Mouse (Mus musculus): ENCODE measurements around the gene Prune1. TPM values are rescaled to one million over a fixed set of nuclear protein-coding genes. Genes with fewer than 3 reads are reported as not detected.

Gene Prune1
- polyA plus RNA-seq, 1 experiment from 2014 or later, result 20.3 TPM

DNA sequence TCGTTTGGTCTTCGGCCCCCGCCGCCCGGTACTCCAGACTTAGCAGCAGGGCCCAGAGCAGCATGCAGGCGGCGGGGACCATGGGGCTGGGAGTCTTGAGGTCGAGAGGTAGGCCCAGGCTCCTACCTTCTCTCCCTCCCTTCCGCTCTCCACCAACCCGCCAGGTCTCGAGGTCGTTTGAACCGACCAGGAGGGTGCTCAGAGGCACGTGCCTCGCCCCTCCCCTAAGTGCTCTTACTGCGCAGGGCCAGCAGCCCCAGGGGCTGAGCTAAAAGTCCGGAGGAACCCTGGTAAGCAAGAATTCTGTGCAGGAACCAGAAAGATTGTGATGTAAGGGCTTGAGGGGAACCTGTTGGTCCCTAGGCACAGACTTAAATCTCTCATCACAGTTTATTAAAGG lies 41.0 kb downstream of the Prune1 start:
- peak overlapping the region; percentile 10; the same call in 1 of the 2 replicates for H3K4me2 ChIP-seq (ENCODE audit: low read length)
- no peaks in the 10 kb centered on the region for H3K27me3 ChIP-seq (ENCODE audit: insufficient read depth, low read length)
- H3K27ac ChIP-seq, result no peak overlapping the region
- H3K4me1 ChIP-seq (replicated peaks; ENCODE audit: insufficient read depth, low read length), result 0 out of 2 replicates have a peak, but pooled peaks cover 6% of the 10 kb centered on the region
- H3K9ac ChIP-seq (ENCODE audit: low read depth, low read length), result no peak overlapping the region
- ATAC-seq (replicated peaks; ENCODE audit: low FRiP score, low read depth) (0 out of 2 replicates have a peak, but pooled peaks have one; percentile 40), DNase-seq (ENCODE audit: low spot score) (no peak)
- WGBS, result 34% methylated on average over 17 of the region's 17 CpGs
- TF ChIP-seq CTCF (IDR thresholded peaks at IDR 0.05; ENCODE audit: low read depth), result no peak
- no peaks in the 10 kb centered on the region for H3K9me3 ChIP-seq (replicated peaks; ENCODE audit: low read length)
- no peak overlapping the region for H3K4me3 ChIP-seq (replicated peaks; ENCODE audit: low read depth, low read length)
- peaks cover 10% of the 10 kb centered on the region; the same call in 1 of the 2 replicates for H3K36me3 ChIP-seq (ENCODE audit: insufficient read depth, low read length)

DNA sequence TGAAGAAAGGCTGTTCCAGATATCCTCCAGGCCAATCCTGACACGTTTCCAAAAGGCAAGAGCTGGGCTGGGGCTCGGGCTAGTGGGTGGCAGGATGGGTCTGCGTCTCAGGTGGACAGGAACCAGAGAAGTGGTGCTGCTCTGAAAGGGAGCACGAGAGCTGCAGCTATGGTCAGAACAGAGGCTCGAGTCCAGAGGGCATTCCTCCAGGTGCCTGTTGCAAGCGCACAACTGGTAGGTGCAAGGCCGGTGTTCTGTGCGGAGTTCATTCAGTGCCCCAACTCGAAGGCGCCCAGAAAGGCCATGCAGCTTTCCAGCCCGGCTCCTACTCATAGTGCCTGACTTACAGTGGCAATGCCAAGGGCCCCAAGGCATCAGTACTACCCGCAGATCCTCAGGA lies 41.9 kb downstream of the Prune1 start:
- no peak overlapping the region for H3K4me2 ChIP-seq (ENCODE audit: low read length)
- no peak overlapping the region for H3K9ac ChIP-seq (ENCODE audit: low read depth, low read length)
- 0 out of 2 replicates have a peak, but pooled peaks cover 6% of the 10 kb centered on the region for H3K4me1 ChIP-seq (replicated peaks; ENCODE audit: insufficient read depth, low read length)
- DNase-seq (ENCODE audit: low spot score) (no peak), ATAC-seq (replicated peaks; ENCODE audit: low FRiP score, low read depth) (no peak)
- peaks cover 19% of the 10 kb centered on the region; the same call in 1 of the 2 replicates for H3K36me3 ChIP-seq (ENCODE audit: insufficient read depth, low read length)
- no peaks in the 10 kb centered on the region for H3K9me3 ChIP-seq (replicated peaks; ENCODE audit: low read length)
- TF ChIP-seq CTCF (IDR thresholded peaks at IDR 0.05; ENCODE audit: low read depth), result no peak
- H3K27ac ChIP-seq, result no peak overlapping the region
- H3K27me3 ChIP-seq (ENCODE audit: insufficient read depth, low read length), result no peaks in the 10 kb centered on the region
- H3K4me3 ChIP-seq (replicated peaks; ENCODE audit: low read depth, low read length), result no peak overlapping the region
- 90% methylated on average over 12 of the region's 12 CpGs for WGBS

DNA sequence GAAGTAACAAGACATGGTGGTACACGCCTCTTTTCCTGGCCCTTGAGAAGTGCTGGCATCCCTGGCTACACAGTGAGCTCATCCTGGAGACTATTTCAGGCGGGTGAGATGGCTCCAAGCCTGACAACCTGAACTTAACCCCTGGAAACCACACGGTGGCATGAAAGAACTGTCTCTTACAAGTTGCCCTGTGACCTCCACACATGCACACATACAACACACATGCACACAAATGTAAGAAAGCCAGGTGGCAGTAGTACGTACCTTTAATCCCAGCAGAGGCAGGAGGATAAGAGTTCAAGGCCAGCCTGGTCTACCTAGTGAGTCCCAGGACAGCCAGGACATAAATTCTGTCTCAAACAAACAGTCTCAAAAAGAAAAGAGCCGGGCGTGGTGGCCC lies 42.9 kb downstream of the Prune1 start:
- Histone ChIP-seq H3K27ac (no peak overlapping the region), H3K9ac (ENCODE audit: low read depth, low read length) (no peak overlapping the region)
- WGBS, result 88% methylated on average over 6 of the region's 6 CpGs

GRCm38 (mm10) chr3:95237541-95238099 lies 44.3 kb downstream of the Prune1 start:
- Histone ChIP-seq H3K4me3 (replicated peaks; ENCODE audit: low read depth, low read length) (no peak overlapping the region), H3K36me3 (ENCODE audit: insufficient read depth, low read length) (peaks cover 39% of the 10 kb centered on the region), H3K27me3 (ENCODE audit: insufficient read depth, low read length) (no peaks in the 10 kb centered on the region), H3K9me3 (replicated peaks; ENCODE audit: low read length) (no peaks in the 10 kb centered on the region), H3K9ac (ENCODE audit: low read depth, low read length) (no peak overlapping the region), H3K4me2 (ENCODE audit: low read length) (no peak overlapping the region), H3K27ac (no peak overlapping the region), H3K4me1 (replicated peaks; ENCODE audit: insufficient read depth, low read length) (0 out of 2 replicates have a peak, but pooled peaks cover 6% of the 10 kb centered on the region)
- DNase-seq (ENCODE audit: low spot score), result no peak
- no peak for TF ChIP-seq CTCF (IDR thresholded peaks at IDR 0.05; ENCODE audit: low read depth)
- 77% methylated on average over 8 of the region's 8 CpGs for WGBS
- ATAC-seq (replicated peaks; ENCODE audit: low FRiP score, low read depth), result no peak

More for the DNA sequence above, 42.9 kb downstream of the Prune1 start:
- 0 out of 2 replicates have a peak, but pooled peaks cover 6% of the 10 kb centered on the region for H3K4me1 ChIP-seq (replicated peaks; ENCODE audit: insufficient read depth, low read length)
- H3K4me2 ChIP-seq (ENCODE audit: low read length), result no peak overlapping the region
- ATAC-seq (replicated peaks; ENCODE audit: low FRiP score, low read depth) (no peak), DNase-seq (ENCODE audit: low spot score) (no peak)
- H3K4me3 ChIP-seq (replicated peaks; ENCODE audit: low read depth, low read length), result no peak overlapping the region
- no peaks in the 10 kb centered on the region for H3K27me3 ChIP-seq (ENCODE audit: insufficient read depth, low read length)
- TF ChIP-seq CTCF (IDR thresholded peaks at IDR 0.05; ENCODE audit: low read depth), result 0 out of 2 replicates have a peak, but pooled peaks have one; percentile 19
- H3K9me3 ChIP-seq (replicated peaks; ENCODE audit: low read length), result no peaks in the 10 kb centered on the region
- peaks cover 27% of the 10 kb centered on the region; the same call in 1 of the 2 replicates for H3K36me3 ChIP-seq (ENCODE audit: insufficient read depth, low read length)

DNA sequence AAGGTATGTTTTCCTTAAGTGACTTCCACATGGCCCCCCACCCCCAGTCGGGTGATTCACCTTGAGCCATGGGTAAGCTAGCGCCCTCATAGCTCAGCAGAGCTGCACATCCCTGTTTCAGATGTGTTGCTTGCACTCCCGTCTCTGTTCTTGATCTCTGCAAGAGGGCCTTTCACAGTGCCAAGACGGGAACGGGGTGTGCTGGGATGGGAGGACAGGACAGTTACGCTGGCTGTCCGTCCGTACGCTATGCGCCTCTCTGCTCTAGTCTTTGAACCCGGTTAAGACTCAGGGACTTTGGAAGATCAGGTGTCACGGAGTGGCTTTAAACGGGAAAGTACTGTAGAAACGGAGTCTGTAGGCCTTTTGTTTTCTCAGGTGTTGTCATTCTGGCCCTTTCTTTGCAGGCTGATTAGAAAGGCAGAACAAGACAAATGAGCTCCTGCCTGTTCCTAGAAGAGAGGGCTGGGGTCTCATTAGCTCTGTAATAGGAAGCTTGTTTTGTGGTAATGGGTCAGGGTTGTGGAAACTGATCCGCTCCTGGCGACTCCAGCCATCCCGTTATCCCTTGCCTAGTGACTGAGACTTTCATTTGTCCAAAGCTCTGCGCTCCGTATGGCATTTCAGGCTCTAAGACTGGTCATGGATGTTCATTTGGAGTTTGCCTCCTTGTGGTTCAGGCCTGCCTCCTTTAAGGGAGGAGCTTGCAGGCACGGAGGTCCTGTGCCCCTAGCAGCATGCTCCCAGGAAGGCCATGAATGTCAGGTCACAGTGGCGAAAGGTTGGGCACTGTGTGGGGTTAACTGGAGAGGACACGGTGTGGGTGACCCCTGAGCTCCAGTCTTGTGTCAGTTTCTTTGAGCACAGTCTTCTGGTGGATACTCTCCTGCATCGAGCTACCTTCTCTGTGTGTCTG lies 46.2 kb downstream of the Prune1 start:
- DNase-seq (ENCODE audit: low spot score), result peak; percentile 56
- ATAC-seq (replicated peaks; ENCODE audit: low FRiP score, low read depth), result 0 out of 2 replicates have a peak, but pooled peaks have one; percentile 4
- Histone ChIP-seq H3K27ac (no peak overlapping the region), H3K4me3 (replicated peaks; ENCODE audit: low read depth, low read length) (no peak overlapping the region), H3K9ac (ENCODE audit: low read depth, low read length) (0 out of 2 replicates have a peak overlapping the region, but pooled peaks have one; percentile 4), H3K4me1 (replicated peaks; ENCODE audit: insufficient read depth, low read length) (peaks cover 17% of the 10 kb centered on the region; the same call in 1 of the 2 replicates), H3K27me3 (ENCODE audit: insufficient read depth, low read length) (no peaks in the 10 kb centered on the region), H3K36me3 (ENCODE audit: insufficient read depth, low read length) (peaks cover 48% of the 10 kb centered on the region), H3K4me2 (ENCODE audit: low read length) (no peak overlapping the region), H3K9me3 (replicated peaks; ENCODE audit: low read length) (no peaks in the 10 kb centered on the region)
- TF ChIP-seq CTCF (IDR thresholded peaks at IDR 0.05; ENCODE audit: low read depth), result no peak
- 48% methylated on average over 23 of the region's 23 CpGs for WGBS

DNA sequence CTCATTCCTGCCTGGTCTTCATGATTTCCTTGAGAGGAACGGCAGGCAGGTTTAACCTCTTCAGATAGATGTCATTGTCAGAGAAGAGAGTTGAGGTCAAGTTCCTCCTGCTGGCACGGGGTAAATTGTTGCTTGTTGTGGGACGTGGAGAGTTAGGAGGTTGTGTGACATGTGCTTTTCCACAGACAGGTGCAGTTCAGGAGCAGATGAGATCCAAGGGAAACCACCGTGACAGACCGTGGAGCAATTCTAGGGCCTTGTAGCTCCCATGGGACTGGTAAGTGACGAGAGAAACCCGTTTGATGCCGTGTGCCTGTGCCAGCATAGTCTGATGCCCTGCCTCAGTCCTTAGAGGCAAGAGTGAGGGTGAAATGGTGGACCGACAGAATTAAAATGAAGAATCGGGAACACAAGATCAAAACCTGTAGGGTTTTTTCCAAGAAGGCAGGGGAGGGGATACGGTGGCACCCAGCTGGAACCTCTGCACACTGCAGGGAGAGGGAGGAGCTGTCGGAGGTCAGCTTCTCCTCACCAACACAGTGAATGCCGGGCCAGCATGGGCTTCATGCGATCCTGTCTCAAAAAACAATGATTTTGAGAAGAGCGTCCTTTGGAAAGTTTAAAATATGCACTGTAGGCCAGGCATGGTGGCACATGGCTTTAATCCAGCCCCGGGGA lies 48.4 kb downstream of the Prune1 start:
- Histone ChIP-seq H3K9me3 (replicated peaks; ENCODE audit: low read length) (no peaks in the 10 kb centered on the region), H3K36me3 (ENCODE audit: insufficient read depth, low read length) (peaks cover 48% of the 10 kb centered on the region), H3K9ac (ENCODE audit: low read depth, low read length) (no peak overlapping the region), H3K4me3 (replicated peaks; ENCODE audit: low read depth, low read length) (no peak overlapping the region), H3K4me1 (replicated peaks; ENCODE audit: insufficient read depth, low read length) (peaks cover 16% of the 10 kb centered on the region; the same call in 1 of the 2 replicates), H3K27me3 (ENCODE audit: insufficient read depth, low read length) (no peaks in the 10 kb centered on the region), H3K4me2 (ENCODE audit: low read length) (no peak overlapping the region), H3K27ac (peak overlapping the region; percentile 97; the same call in 1 of the 2 replicates)
- DNase-seq (ENCODE audit: low spot score), result no peak
- ATAC-seq (replicated peaks; ENCODE audit: low FRiP score, low read depth), result no peak
- WGBS, result 63% methylated on average over 16 of the region's 16 CpGs
- TF ChIP-seq CTCF (IDR thresholded peaks at IDR 0.05; ENCODE audit: low read depth), result no peak

Data from kidney, postnatal 0 days (tissue).